Mouse (Mus musculus) limb, embryonic 14.5 days (tissue): ENCODE results near the gene Fchsd2. TPM values are rescaled to one million over a fixed set of nuclear protein-coding genes. Genes with fewer than 3 reads are reported as not detected.
"Not testable (repeated sequence)": the region's sequence is repeated elsewhere in the genome, so short reads cannot be mapped to it uniquely, and the experiment has no call there.

ENCODE experiments used
- ATAC-seq: fragments of 200-750 bp; cut with Nextera tagmentation; 2 replicates; pipeline ENCODE4 v1.8.0; 2017; ENCODE audit warnings: low read depth, moderate number of reproducible peaks, moderate TSS enrichment; ENCODE audit not compliant: low FRiP score
- DNase-seq: peaks from one replicate; pipeline ENCODE4 v3.0.0-alpha.2; 2015; ENCODE audit warnings: low spot score
- H3K27ac ChIP-seq: fragments of 300-500 bp; sonication (generic); replicated peaks from 2 replicates; pipeline ENCODE4 v1.5.1; 2014; ENCODE audit warnings: low read depth, mild to moderate bottlenecking, low read length, moderate library complexity, mixed read lengths
- H3K27me3 ChIP-seq: fragments of 300-500 bp; sonication (generic); 2 replicates; pipeline ENCODE4 v1.6.1; 2014; ENCODE audit warnings: low read length, mixed read lengths; ENCODE audit not compliant: control insufficient read depth, insufficient read depth
- H3K36me3 ChIP-seq: fragments of 300-500 bp; sonication (generic); 2 replicates; pipeline ENCODE4 v1.6.1; 2014; ENCODE audit warnings: mild to moderate bottlenecking, low read length, moderate library complexity, mixed read lengths; ENCODE audit not compliant: control insufficient read depth, insufficient read depth
- H3K4me1 ChIP-seq: fragments of 300-500 bp; sonication (generic); 2 replicates; pipeline ENCODE4 v1.6.1; 2014; ENCODE audit warnings: antibody characterized with exemption, low read length, mixed read lengths; ENCODE audit not compliant: control insufficient read depth, insufficient read depth
- H3K4me2 ChIP-seq: fragments of 300-500 bp; sonication (generic); replicated peaks from 2 replicates; pipeline ENCODE4 v1.6.1; 2014; ENCODE audit warnings: low read depth, mild to moderate bottlenecking, low read length, moderate library complexity; ENCODE audit not compliant: severe bottlenecking
- H3K4me3 ChIP-seq: fragments of 300-500 bp; sonication (generic); replicated peaks from 2 replicates; pipeline ENCODE4 v1.5.1; 2014; ENCODE audit warnings: low read length
- H3K9ac ChIP-seq: fragments of 300-500 bp; sonication (generic); 2 replicates; pipeline ENCODE4 v1.6.1; 2014; ENCODE audit warnings: mild to moderate bottlenecking, low read depth, low read length, moderate library complexity; ENCODE audit not compliant: severe bottlenecking
- H3K9me3 ChIP-seq: fragments of 300-500 bp; sonication (generic); 2 replicates; pipeline ENCODE4 v1.6.1; 2016; ENCODE audit warnings: low read length; ENCODE audit not compliant: control insufficient read depth
- POLR2A ChIP-seq: fragments of 200-500 bp; IDR thresholded peaks from 2 replicates; pipeline ENCODE4 v1.8.0; 2012; ENCODE audit warnings: inconsistent platforms, mild to moderate bottlenecking, moderate library complexity, borderline replicate concordance; ENCODE audit not compliant: insufficient read depth, insufficient read length; ENCODE audit errors: extremely low read depth
- WGBS: fragments of 180-500 bp; shearing (Covaris S2); extraction: QIAGEN DNeasy Blood & Tissue Kit; methylation state at CpG from one replicate; pipeline ENCODE4 v1.1.7; 2014; 5-methylcytosine and 5-hydroxymethylcytosine counted together
- polyA plus RNA-seq, 2 experiments: library from polyadenylated mRNA; depleted of rRNA in 1 of 2; stranded (reverse) in 1 of 2; unstranded in 1 of 2; fragments of >200 nt; fragmentation: Nextera tagmentation in 1 of 2; extraction: Ambion mirVana in 1 of 2; gene quantifications; 2 replicates each; pipeline versions ENCODE4 v1.2.1 to v1.2.3; 2012 to 2014

Gene Fchsd2
- polyA plus RNA-seq, 2 experiments = 19.9 to 21.9 TPM

- ATAC-seq (no peak), DNase-seq (no peak)
- Histone ChIP-seq H3K4me1 (no peaks in the 10 kb centered on the region), H3K4me3 (no peak overlapping the region), H3K9me3 (no peaks in the 10 kb centered on the region), H3K4me2 (no peak overlapping the region), H3K27me3 (no peaks in the 10 kb centered on the region), H3K36me3 (peaks cover 6% of the 10 kb centered on the region; the same call in 1 of the 2 replicates), H3K27ac (no peak overlapping the region), H3K9ac (no peak overlapping the region)
- no peak for TF ChIP-seq POLR2A
- 84% methylated on average over 2 of the region's 2 CpGs for WGBS
Measured at GRCm38 (mm10) chr7:101144222-101144621, 51.6 kb downstream of the Fchsd2 start.

GRCm38 (mm10) chr7:101149039-101149438 lies 56.4 kb downstream of the Fchsd2 start:
- no peaks in the 10 kb centered on the region for H3K4me1 ChIP-seq
- 81% methylated on average over 3 of the region's 3 CpGs for WGBS
- no peaks in the 10 kb centered on the region for H3K9me3 ChIP-seq
- H3K4me2 ChIP-seq = no peak overlapping the region
- TF ChIP-seq POLR2A = no peak
- H3K27ac ChIP-seq = no peak overlapping the region
- no peak for ATAC-seq
- no peaks in the 10 kb centered on the region for H3K27me3 ChIP-seq
- H3K9ac ChIP-seq = no peak overlapping the region
- H3K4me3 ChIP-seq = no peak overlapping the region
- H3K36me3 ChIP-seq = no peaks in the 10 kb centered on the region; the same call in 1 of the 2 replicates
- no peak for DNase-seq

- WGBS = 95% methylated on average over 15 of the region's 15 CpGs
- H3K9ac ChIP-seq, H3K9me3 ChIP-seq, H3K27me3 ChIP-seq, DNase-seq, H3K4me1 ChIP-seq, H3K36me3 ChIP-seq, H3K4me3 ChIP-seq, H3K4me2 ChIP-seq, ATAC-seq, H3K27ac ChIP-seq: not testable (repeated sequence)
Measured at GRCm38 (mm10) chr7:101154883-101155282, 62.2 kb downstream of the Fchsd2 start.

- H3K4me1 ChIP-seq = no peaks in the 10 kb centered on the region
- no peak overlapping the region for H3K9ac ChIP-seq
- H3K27ac ChIP-seq = no peak overlapping the region
- no peak overlapping the region for H3K4me2 ChIP-seq
- ATAC-seq (no peak), DNase-seq (no peak)
- no peaks in the 10 kb centered on the region for H3K36me3 ChIP-seq
- no peaks in the 10 kb centered on the region for H3K9me3 ChIP-seq
- 89% methylated on average over 3 of the region's 3 CpGs for WGBS
- H3K4me3 ChIP-seq = no peak overlapping the region
- no peak for TF ChIP-seq POLR2A
- H3K27me3 ChIP-seq = no peaks in the 10 kb centered on the region
Measured at GRCm38 (mm10) chr7:101155284-101155683, 62.6 kb downstream of the Fchsd2 start.

- Histone ChIP-seq H3K9me3 (no peaks in the 10 kb centered on the region), H3K36me3 (no peaks in the 10 kb centered on the region), H3K9ac (no peak overlapping the region), H3K4me3 (no peak overlapping the region), H3K27me3 (no peaks in the 10 kb centered on the region), H3K4me1 (no peaks in the 10 kb centered on the region), H3K4me2 (no peak overlapping the region), H3K27ac (no peak overlapping the region)
- TF ChIP-seq POLR2A = no peak
- ATAC-seq (no peak), DNase-seq (no peak)
- WGBS = 67% methylated on average over 2 of the region's 2 CpGs
Measured at GRCm38 (mm10) chr7:101160266-101160665, 67.6 kb downstream of the Fchsd2 start.

- H3K9ac ChIP-seq = no peak overlapping the region
- TF ChIP-seq POLR2A = no peak
- DNase-seq (no peak), ATAC-seq (no peak)
- no peaks in the 10 kb centered on the region for H3K4me1 ChIP-seq
- no peak overlapping the region for H3K27ac ChIP-seq
- 96% methylated on average over 1 of the region's 1 CpGs for WGBS
- no peak overlapping the region for H3K4me2 ChIP-seq
- H3K4me3 ChIP-seq = no peak overlapping the region
- no peaks in the 10 kb centered on the region for H3K36me3 ChIP-seq
- H3K27me3 ChIP-seq = no peaks in the 10 kb centered on the region
- no peaks in the 10 kb centered on the region for H3K9me3 ChIP-seq
Measured at GRCm38 (mm10) chr7:101162781-101163180, 70.1 kb downstream of the Fchsd2 start.
